Mouse (Mus musculus): ENCODE results near the gene Trim2. TPM values are rescaled to one million over a fixed set of nuclear protein-coding genes. Genes with fewer than 3 reads are reported as not detected.

Gene Trim2
- polyA plus RNA-seq, 1 experiment: 0.53 TPM

GRCm38 (mm10) chr3:84345646-84345980, 38.9 kb upstream of the Trim2 start:
- H3K27me3 ChIP-seq (ENCODE audit: control insufficient read depth, insufficient read depth, low read length): no peaks in the 10 kb centered on the region
- TF ChIP-seq CTCF (IDR thresholded peaks at IDR 0.05; ENCODE audit: control insufficient read depth, insufficient read depth, insufficient replicate concordance, low read depth, low read length) (no peak), POLR2A (IDR thresholded peaks at IDR 0.05; ENCODE audit: control insufficient read depth, low read depth, low read length) (no peak)
- H3K4me3 ChIP-seq (ENCODE audit: control insufficient read depth, low read depth, low read length): no peak overlapping the region
- H3K4me1 ChIP-seq (ENCODE audit: control insufficient read depth, insufficient read depth, low read length): no peaks in the 10 kb centered on the region
- no peaks in the 10 kb centered on the region for H3K36me3 ChIP-seq (ENCODE audit: control insufficient read depth, insufficient read depth, low read length)
- no peak overlapping the region for H3K27ac ChIP-seq (ENCODE audit: control insufficient read depth, insufficient read depth, low read depth, low read length)

- Histone ChIP-seq H3K4me1 (ENCODE audit: control insufficient read depth, insufficient read depth, low read length) (no peaks in the 10 kb centered on the region), H3K36me3 (ENCODE audit: control insufficient read depth, insufficient read depth, low read length) (no peaks in the 10 kb centered on the region), H3K27ac (ENCODE audit: control insufficient read depth, insufficient read depth, low read depth, low read length) (no peak overlapping the region), H3K4me3 (ENCODE audit: control insufficient read depth, low read depth, low read length) (peak overlapping the region; percentile 70), H3K27me3 (ENCODE audit: control insufficient read depth, insufficient read depth, low read length) (no peaks in the 10 kb centered on the region)
- TF ChIP-seq POLR2A (IDR thresholded peaks at IDR 0.05; ENCODE audit: control insufficient read depth, low read depth, low read length) (no peak), CTCF (IDR thresholded peaks at IDR 0.05; ENCODE audit: control insufficient read depth, insufficient read depth, insufficient replicate concordance, low read depth, low read length) (peak; percentile 69)
Observed at GRCm38 (mm10) chr3:84344725-84345645, 38.3 kb upstream of the Trim2 start.

- H3K4me3 ChIP-seq (ENCODE audit: control insufficient read depth, low read depth, low read length): no peak overlapping the region
- H3K36me3 ChIP-seq (ENCODE audit: control insufficient read depth, insufficient read depth, low read length): no peaks in the 10 kb centered on the region
- H3K27ac ChIP-seq (ENCODE audit: control insufficient read depth, insufficient read depth, low read depth, low read length): no peak overlapping the region
- peaks cover under 1% of the 10 kb centered on the region for H3K4me1 ChIP-seq (ENCODE audit: control insufficient read depth, insufficient read depth, low read length)
- no peaks in the 10 kb centered on the region for H3K27me3 ChIP-seq (ENCODE audit: control insufficient read depth, insufficient read depth, low read length)
- TF ChIP-seq POLR2A (IDR thresholded peaks at IDR 0.05; ENCODE audit: control insufficient read depth, low read depth, low read length) (no peak), CTCF (IDR thresholded peaks at IDR 0.05; ENCODE audit: control insufficient read depth, insufficient read depth, insufficient replicate concordance, low read depth, low read length) (no peak)
Observed at GRCm38 (mm10) chr3:84343101-84343500, 36.4 kb upstream of the Trim2 start.

GRCm38 (mm10) chr3:84341811-84342210, 35.1 kb upstream of the Trim2 start:
- no peak overlapping the region for H3K27ac ChIP-seq (ENCODE audit: control insufficient read depth, insufficient read depth, low read depth, low read length)
- H3K4me3 ChIP-seq (ENCODE audit: control insufficient read depth, low read depth, low read length): no peak overlapping the region
- H3K27me3 ChIP-seq (ENCODE audit: control insufficient read depth, insufficient read depth, low read length): no peaks in the 10 kb centered on the region
- H3K36me3 ChIP-seq (ENCODE audit: control insufficient read depth, insufficient read depth, low read length): no peaks in the 10 kb centered on the region
- TF ChIP-seq CTCF (IDR thresholded peaks at IDR 0.05; ENCODE audit: control insufficient read depth, insufficient read depth, insufficient replicate concordance, low read depth, low read length) (no peak), POLR2A (IDR thresholded peaks at IDR 0.05; ENCODE audit: control insufficient read depth, low read depth, low read length) (no peak)
- H3K4me1 ChIP-seq (ENCODE audit: control insufficient read depth, insufficient read depth, low read length): peaks cover 4% of the 10 kb centered on the region

- TF ChIP-seq POLR2A (IDR thresholded peaks at IDR 0.05; ENCODE audit: control insufficient read depth, low read depth, low read length) (no peak), CTCF (IDR thresholded peaks at IDR 0.05; ENCODE audit: control insufficient read depth, insufficient read depth, insufficient replicate concordance, low read depth, low read length) (no peak)
- Histone ChIP-seq H3K4me1 (ENCODE audit: control insufficient read depth, insufficient read depth, low read length) (peaks cover 8% of the 10 kb centered on the region), H3K27me3 (ENCODE audit: control insufficient read depth, insufficient read depth, low read length) (no peaks in the 10 kb centered on the region), H3K36me3 (ENCODE audit: control insufficient read depth, insufficient read depth, low read length) (no peaks in the 10 kb centered on the region), H3K4me3 (ENCODE audit: control insufficient read depth, low read depth, low read length) (no peak overlapping the region), H3K27ac (ENCODE audit: control insufficient read depth, insufficient read depth, low read depth, low read length) (no peak overlapping the region)
Observed at GRCm38 (mm10) chr3:84337585-84337984, 30.9 kb upstream of the Trim2 start.

GRCm38 (mm10) chr3:84336342-84336741, 29.7 kb upstream of the Trim2 start:
- Histone ChIP-seq H3K27me3 (ENCODE audit: control insufficient read depth, insufficient read depth, low read length) (no peaks in the 10 kb centered on the region), H3K27ac (ENCODE audit: control insufficient read depth, insufficient read depth, low read depth, low read length) (no peak overlapping the region), H3K4me1 (ENCODE audit: control insufficient read depth, insufficient read depth, low read length) (peaks cover 8% of the 10 kb centered on the region), H3K4me3 (ENCODE audit: control insufficient read depth, low read depth, low read length) (no peak overlapping the region), H3K36me3 (ENCODE audit: control insufficient read depth, insufficient read depth, low read length) (no peaks in the 10 kb centered on the region)
- no peak for TF ChIP-seq POLR2A (IDR thresholded peaks at IDR 0.05; ENCODE audit: control insufficient read depth, low read depth, low read length)
- TF ChIP-seq CTCF (IDR thresholded peaks at IDR 0.05; ENCODE audit: control insufficient read depth, insufficient read depth, insufficient replicate concordance, low read depth, low read length): no peak

- Histone ChIP-seq H3K27me3 (ENCODE audit: control insufficient read depth, insufficient read depth, low read length) (no peaks in the 10 kb centered on the region), H3K4me3 (ENCODE audit: control insufficient read depth, low read depth, low read length) (no peak overlapping the region)
Observed at GRCm38 (mm10) chr3:84335421-84336073, 28.9 kb upstream of the Trim2 start.

More at GRCm38 (mm10) chr3:84335421-84336073, 28.9 kb upstream of the Trim2 start:
- no peak for TF ChIP-seq CTCF (IDR thresholded peaks at IDR 0.05; ENCODE audit: control insufficient read depth, insufficient read depth, insufficient replicate concordance, low read depth, low read length)
- TF ChIP-seq POLR2A (IDR thresholded peaks at IDR 0.05; ENCODE audit: control insufficient read depth, low read depth, low read length): no peak
- peaks cover 8% of the 10 kb centered on the region for H3K4me1 ChIP-seq (ENCODE audit: control insufficient read depth, insufficient read depth, low read length)
- H3K27ac ChIP-seq (ENCODE audit: control insufficient read depth, insufficient read depth, low read depth, low read length): no peak overlapping the region
- no peaks in the 10 kb centered on the region for H3K36me3 ChIP-seq (ENCODE audit: control insufficient read depth, insufficient read depth, low read length)

Data from testis, adult 2 months (tissue).